In the genomic region with DNA sequence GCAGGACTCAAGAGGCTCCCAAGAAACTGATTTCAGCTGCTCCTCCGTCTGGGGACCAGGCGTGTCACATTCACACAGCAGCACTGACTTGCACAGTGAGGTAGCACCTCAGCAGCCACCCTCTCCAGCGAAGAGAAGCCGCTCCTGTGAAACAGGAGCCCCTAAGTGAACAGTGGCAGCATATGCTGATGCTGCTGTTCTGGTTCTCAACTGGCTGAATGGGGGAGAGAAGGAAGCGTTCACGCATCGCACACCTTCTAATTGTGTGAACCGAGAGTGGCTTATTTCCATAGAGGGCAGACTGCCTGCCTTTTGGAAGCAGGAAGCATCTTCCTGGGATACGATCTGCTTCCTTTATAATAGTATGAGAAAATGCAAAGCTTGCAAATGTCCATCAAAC, we compare ENCODE assay signal across 15 mouse cellular contexts. TPM values are rescaled to one million over a fixed set of nuclear protein-coding genes. Genes with fewer than 3 reads are reported as not detected.
"Had no signal": no experiment of that assay in that cellular context is flagged by ENCODE, and none has a peak within 500 bp of the region (broad histone marks: within the 10 kb centered on the region; RNA-seq: fewer than 3 reads in every experiment).

No protein-coding gene starts in this region.

- H3K4me3 ChIP-seq: midbrain, embryonic 10.5 days; midbrain, embryonic 12.5 days; neural tube, embryonic 12.5 days had no signal

- H3K4me2 ChIP-seq: lung, embryonic 14.5 days; midbrain, embryonic 12.5 days; neural tube, embryonic 12.5 days had no signal

- H3K36me3 ChIP-seq: midbrain, embryonic 10.5 days; midbrain, embryonic 12.5 days; neural tube, embryonic 12.5 days had no signal

- H3K27ac ChIP-seq: midbrain, embryonic 10.5 days; midbrain, embryonic 12.5 days; neural tube, embryonic 12.5 days had no signal

- H3K4me1 ChIP-seq: neural tube, embryonic 12.5 days had no signal

- H3K9me3 ChIP-seq: midbrain, embryonic 10.5 days; midbrain, embryonic 12.5 days; neural tube, embryonic 12.5 days had no signal

- H3K9ac ChIP-seq: lung, embryonic 14.5 days; midbrain, embryonic 12.5 days; neural tube, embryonic 12.5 days had no signal

- DNase-seq: lung, adult 18-20 months; lung, embryonic 14.5 days; lung, postnatal 10 days; lung, postnatal 4 days; midbrain, embryonic 14.5 days; right cerebral cortex, postnatal 14 days; thymus, adult 18-20 months; thymus, postnatal 14 days; thymus, postnatal 36 days had no signal

RNA-seq across cellular contexts. Expression of gene Cacna2d3, which starts 5.9 kb away (rescaled TPM):
- total RNA-seq: megakaryocyte, adult 5-6 weeks; megakaryocyte-erythroid progenitor cell, adult 5-6 weeks; neutrophil, adult 5-6 weeks had no signal
